Mouse (Mus musculus) neural tube, embryonic 12.5 days (tissue): ENCODE measurements around the gene Slc28a1. TPM values are rescaled to one million over a fixed set of nuclear protein-coding genes. Genes with fewer than 3 reads are reported as not detected.
"Not testable (repeated sequence)": the region's sequence is repeated elsewhere in the genome, so short reads cannot be mapped to it uniquely, and the experiment has no call there.

ENCODE experiments used
- ATAC-seq: fragments of 200-750 bp; cut with Nextera tagmentation; 2 replicates; pipeline ENCODE4 v1.8.0; 2017; ENCODE audit warnings: low read depth, mild to moderate bottlenecking, moderate TSS enrichment, moderate library complexity; ENCODE audit not compliant: low FRiP score
- H3K27ac ChIP-seq: fragments of 300-500 bp; sonication (generic); 2 replicates; pipeline ENCODE4 v1.5.1; 2016
- H3K27me3 ChIP-seq: fragments of 300-500 bp; sonication (generic); replicated peaks from 2 replicates; pipeline ENCODE4 v1.6.1; 2016; ENCODE audit warnings: mild to moderate bottlenecking
- H3K36me3 ChIP-seq: fragments of 300-500 bp; sonication (generic); 2 replicates; pipeline ENCODE4 v1.6.1; 2016; ENCODE audit warnings: mild to moderate bottlenecking
- H3K4me1 ChIP-seq: fragments of 300-500 bp; sonication (generic); 2 replicates; pipeline ENCODE4 v1.6.1; 2016
- H3K4me2 ChIP-seq: fragments of 300-500 bp; sonication (generic); replicated peaks from 2 replicates; pipeline ENCODE4 v1.6.1; 2016; ENCODE audit warnings: mild to moderate bottlenecking
- H3K4me3 ChIP-seq: fragments of 300-500 bp; sonication (generic); 2 replicates; pipeline ENCODE4 v1.5.1; 2016
- H3K9ac ChIP-seq: fragments of 300-500 bp; sonication (generic); 2 replicates; pipeline ENCODE4 v1.6.1; 2016; ENCODE audit warnings: mild to moderate bottlenecking
- H3K9me3 ChIP-seq: fragments of 300-500 bp; sonication (generic); 2 replicates; pipeline ENCODE4 v1.6.1; 2016; ENCODE audit warnings: mild to moderate bottlenecking
- WGBS: fragments of 180-500 bp; shearing (Covaris S2); methylation state at CpG from one replicate; pipeline ENCODE4 v1.1.7; 2016; 5-methylcytosine and 5-hydroxymethylcytosine counted together
- polyA plus RNA-seq: library from polyadenylated mRNA; unstranded; fragments of >200 nt; fragmentation: Nextera tagmentation; extraction: Ambion mirVana; gene quantifications from 2 replicates; pipeline ENCODE4 v1.2.1, GENCODE M21; 2016

Slc28a1 gene
- polyA plus RNA-seq, 1 experiment from 2014 or later, result not detected

GRCm38 (mm10) chr7:81182492-81183175, 68.0 kb downstream of the Slc28a1 start:
- Histone ChIP-seq H3K9ac (no peak overlapping the region), H3K4me3 (no peak overlapping the region), H3K9me3 (no peaks in the 10 kb centered on the region), H3K36me3 (no peaks in the 10 kb centered on the region), H3K4me1 (no peaks in the 10 kb centered on the region), H3K27me3 (no peaks in the 10 kb centered on the region), H3K4me2 (no peak overlapping the region), H3K27ac (no peak overlapping the region)
- no peak for ATAC-seq
- WGBS, result 81% methylated on average over 10 of the region's 10 CpGs

DNA sequence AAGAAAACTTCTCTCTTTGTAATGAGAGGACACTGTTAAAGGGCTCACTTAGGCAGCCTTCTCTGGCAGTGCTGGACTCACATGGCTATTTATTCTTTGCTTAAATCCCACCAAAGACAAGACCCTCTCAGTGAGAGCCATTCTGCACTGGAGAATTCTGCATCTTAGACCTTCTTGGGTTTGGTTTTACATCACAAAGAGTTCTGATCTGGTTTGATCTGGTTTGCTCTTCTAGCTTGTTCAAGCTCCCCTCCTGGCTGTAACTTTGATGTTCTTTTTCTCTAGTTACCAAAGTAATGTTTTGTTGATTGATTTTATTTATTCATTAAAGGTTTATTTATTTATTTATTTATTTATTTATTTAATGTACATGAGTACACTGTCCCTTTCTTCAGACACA, 68.6 kb downstream of the Slc28a1 start:
- H3K36me3 ChIP-seq, result no peaks in the 10 kb centered on the region
- H3K27me3 ChIP-seq, result no peaks in the 10 kb centered on the region
- H3K9me3 ChIP-seq, result no peaks in the 10 kb centered on the region
- no peaks in the 10 kb centered on the region for H3K4me1 ChIP-seq
- no peak for ATAC-seq
- H3K4me2 ChIP-seq, result no peak overlapping the region
- no peak overlapping the region for H3K27ac ChIP-seq
- no peak overlapping the region for H3K4me3 ChIP-seq
- H3K9ac ChIP-seq, result no peak overlapping the region

DNA sequence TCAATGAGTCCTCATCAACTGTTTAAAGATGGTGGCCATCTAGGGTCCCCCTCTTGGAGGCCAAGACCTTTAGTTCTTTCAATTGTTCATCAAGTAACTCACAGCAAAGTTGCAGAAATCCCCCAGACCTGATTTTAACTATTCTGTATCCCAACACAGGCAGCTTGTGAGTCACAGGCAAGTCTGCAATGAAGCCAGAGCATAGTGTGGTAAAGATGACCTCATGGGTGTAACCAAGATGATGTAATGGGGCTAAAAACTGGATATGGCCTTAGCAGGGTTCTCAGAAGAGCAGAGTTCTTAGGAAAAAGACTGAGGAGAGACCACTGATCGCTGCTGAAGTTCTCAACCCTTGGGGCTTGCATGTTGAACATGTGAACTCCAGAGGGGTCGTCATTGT, 69.5 kb downstream of the Slc28a1 start:
- no peaks in the 10 kb centered on the region for H3K36me3 ChIP-seq
- 91% methylated on average over 2 of the region's 2 CpGs for WGBS
- no peak overlapping the region for H3K4me3 ChIP-seq
- H3K27me3 ChIP-seq, result no peaks in the 10 kb centered on the region
- no peak for ATAC-seq
- no peak overlapping the region for H3K4me2 ChIP-seq
- H3K4me1 ChIP-seq, result no peaks in the 10 kb centered on the region
- H3K27ac ChIP-seq, result no peak overlapping the region
- H3K9me3 ChIP-seq, result no peaks in the 10 kb centered on the region
- H3K9ac ChIP-seq, result no peak overlapping the region

DNA sequence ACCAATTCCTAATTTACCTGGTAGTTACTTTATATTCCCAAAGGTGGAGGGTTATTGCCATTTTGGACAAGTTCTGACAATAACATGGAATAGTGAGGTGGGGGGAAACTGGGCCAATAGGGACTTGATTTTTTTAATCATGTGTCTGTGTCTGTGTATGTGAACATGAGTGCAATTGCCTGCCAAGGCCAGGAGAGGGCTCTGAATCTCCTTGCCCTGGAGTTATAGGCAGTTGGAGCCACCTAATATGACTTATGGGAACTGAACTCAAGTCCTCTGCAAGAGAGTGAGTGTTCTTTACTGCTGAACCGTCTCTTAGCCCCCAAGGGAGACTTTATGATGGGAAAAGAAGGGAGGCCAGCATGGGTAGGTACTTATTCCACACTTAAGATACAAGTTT, 70.1 kb downstream of the Slc28a1 start:
- H3K27me3 ChIP-seq, result no peaks in the 10 kb centered on the region
- WGBS, result 79% methylated on average over 1 of the region's 1 CpGs

DNA sequence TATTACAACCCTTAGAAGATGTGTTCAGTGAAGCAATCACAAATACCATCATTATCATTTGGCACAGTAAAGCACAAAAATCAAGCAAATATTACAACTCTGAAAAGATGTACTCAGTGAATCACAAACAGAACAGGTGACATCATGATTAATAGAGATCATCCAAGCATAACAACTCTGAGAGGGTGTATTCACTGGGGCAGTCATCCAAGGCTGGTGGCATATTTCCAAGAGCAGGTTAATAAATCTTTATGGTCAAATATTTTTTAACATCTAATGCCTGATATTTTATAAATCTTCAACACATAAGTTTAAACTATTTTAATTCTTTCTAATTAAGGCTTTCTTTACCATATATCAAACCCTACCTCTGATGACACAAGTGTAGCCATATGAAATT, 71.4 kb downstream of the Slc28a1 start:
- H3K4me3 ChIP-seq, H3K27me3 ChIP-seq, H3K9me3 ChIP-seq, ATAC-seq, H3K9ac ChIP-seq, H3K36me3 ChIP-seq, H3K4me1 ChIP-seq, H3K27ac ChIP-seq, H3K4me2 ChIP-seq: not testable (repeated sequence)

More for the DNA sequence above, 70.1 kb downstream of the Slc28a1 start:
- Histone ChIP-seq H3K4me2 (no peak overlapping the region), H3K27ac (no peak overlapping the region), H3K4me3 (no peak overlapping the region), H3K9me3 (no peaks in the 10 kb centered on the region), H3K36me3 (no peaks in the 10 kb centered on the region), H3K9ac (no peak overlapping the region), H3K4me1 (no peaks in the 10 kb centered on the region)
- no peak for ATAC-seq

GRCm38 (mm10) chr7:81189180-81189579, 74.6 kb downstream of the Slc28a1 start:
- 70% methylated on average over 9 of the region's 9 CpGs for WGBS
- ATAC-seq, result no peak

GRCm38 (mm10) chr7:81195509-81195908, 80.9 kb downstream of the Slc28a1 start:
- Histone ChIP-seq H3K4me1 (peaks cover 10% of the 10 kb centered on the region; the same call in 1 of the 2 replicates), H3K4me2 (no peak overlapping the region), H3K27ac (no peak overlapping the region), H3K9me3 (no peaks in the 10 kb centered on the region), H3K27me3 (no peaks in the 10 kb centered on the region), H3K36me3 (no peaks in the 10 kb centered on the region), H3K9ac (no peak overlapping the region), H3K4me3 (no peak overlapping the region)
- ATAC-seq, result no peak
- 65% methylated on average over 4 of the region's 4 CpGs for WGBS

More at GRCm38 (mm10) chr7:81189180-81189579, 74.6 kb downstream of the Slc28a1 start:
- H3K9me3 ChIP-seq, result no peaks in the 10 kb centered on the region
- no peak overlapping the region for H3K9ac ChIP-seq
- H3K4me2 ChIP-seq, result no peak overlapping the region
- H3K36me3 ChIP-seq, result no peaks in the 10 kb centered on the region
- H3K4me1 ChIP-seq, result no peaks in the 10 kb centered on the region
- no peak overlapping the region for H3K4me3 ChIP-seq
- H3K27ac ChIP-seq, result no peak overlapping the region
- no peaks in the 10 kb centered on the region for H3K27me3 ChIP-seq

DNA sequence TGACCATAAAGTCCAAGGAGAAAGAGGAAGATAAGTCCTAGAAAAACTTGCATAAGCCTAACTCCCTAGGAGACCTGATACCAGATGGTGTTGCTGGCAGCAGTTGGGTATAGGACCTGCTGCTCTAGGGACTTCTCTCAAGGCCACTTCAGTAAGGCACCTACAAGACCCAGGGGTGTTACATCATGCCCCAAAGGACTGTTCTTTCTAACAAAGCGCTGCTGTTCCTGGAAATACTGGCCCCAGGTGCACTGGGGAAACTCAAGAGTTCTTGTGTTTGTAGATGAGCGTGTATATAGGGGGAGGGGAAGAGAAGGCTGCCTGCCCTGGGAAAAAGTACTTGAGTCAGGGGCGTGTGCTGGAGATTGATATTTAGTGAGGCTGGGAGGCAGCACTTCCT, 82.2 kb downstream of the Slc28a1 start:
- Histone ChIP-seq H3K4me3 (no peak overlapping the region), H3K9me3 (no peaks in the 10 kb centered on the region), H3K4me2 (no peak overlapping the region), H3K27ac (no peak overlapping the region), H3K9ac (no peak overlapping the region), H3K36me3 (no peaks in the 10 kb centered on the region), H3K4me1 (peaks cover 10% of the 10 kb centered on the region; the same call in 1 of the 2 replicates), H3K27me3 (no peaks in the 10 kb centered on the region)
- 72% methylated on average over 3 of the region's 3 CpGs for WGBS
- no peak for ATAC-seq

- 31% methylated on average over 4 of the region's 4 CpGs for WGBS
- H3K9me3 ChIP-seq, result no peaks in the 10 kb centered on the region
- H3K4me2 ChIP-seq, result no peak overlapping the region
- peaks cover 14% of the 10 kb centered on the region; the same call in 1 of the 2 replicates for H3K4me1 ChIP-seq
- H3K4me3 ChIP-seq, result no peak overlapping the region
- H3K27ac ChIP-seq, result no peak overlapping the region
- no peaks in the 10 kb centered on the region for H3K36me3 ChIP-seq
- H3K27me3 ChIP-seq, result no peaks in the 10 kb centered on the region
- 0 out of 2 replicates have a peak overlapping the region, but pooled peaks have one; percentile 21 for H3K9ac ChIP-seq
- ATAC-seq, result no peak
Observed at GRCm38 (mm10) chr7:81198538-81198937, 83.9 kb downstream of the Slc28a1 start.

DNA sequence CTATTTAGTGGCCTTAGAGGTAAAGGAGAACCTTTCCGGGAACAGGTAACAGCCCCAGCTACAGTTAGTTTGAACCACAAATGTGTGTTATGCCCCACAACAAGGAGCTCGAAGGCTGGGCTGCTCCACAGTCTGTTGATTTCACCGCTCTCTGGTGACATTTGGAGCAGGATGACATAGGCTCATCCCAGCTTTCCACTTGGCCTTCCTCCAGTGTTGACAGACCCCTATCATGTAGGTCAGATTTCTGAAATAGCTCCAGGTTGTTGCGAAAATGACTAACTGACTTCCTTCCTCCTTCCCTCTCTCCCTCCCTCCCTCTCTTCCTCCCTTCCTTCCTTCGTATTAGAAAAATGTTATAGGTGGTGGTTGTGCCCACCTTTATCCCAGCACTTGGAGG, 84.5 kb downstream of the Slc28a1 start:
- WGBS, result 68% methylated on average over 5 of the region's 5 CpGs
- Histone ChIP-seq H3K27ac (no peak overlapping the region), H3K9me3 (no peaks in the 10 kb centered on the region), H3K4me2 (no peak overlapping the region), H3K4me3 (no peak overlapping the region), H3K9ac (no peak overlapping the region), H3K4me1 (peaks cover 14% of the 10 kb centered on the region; the same call in 1 of the 2 replicates), H3K27me3 (no peaks in the 10 kb centered on the region), H3K36me3 (no peaks in the 10 kb centered on the region)
- no peak for ATAC-seq

- Histone ChIP-seq H3K27ac (no peak overlapping the region), H3K9me3 (no peaks in the 10 kb centered on the region), H3K27me3 (no peaks in the 10 kb centered on the region), H3K4me3 (no peak overlapping the region), H3K9ac (no peak overlapping the region), H3K4me2 (no peak overlapping the region), H3K36me3 (no peaks in the 10 kb centered on the region), H3K4me1 (peaks cover 14% of the 10 kb centered on the region; the same call in 1 of the 2 replicates)
- 64% methylated on average over 4 of the region's 4 CpGs for WGBS
- ATAC-seq, result no peak
Observed at GRCm38 (mm10) chr7:81199757-81200156, 85.2 kb downstream of the Slc28a1 start.

DNA sequence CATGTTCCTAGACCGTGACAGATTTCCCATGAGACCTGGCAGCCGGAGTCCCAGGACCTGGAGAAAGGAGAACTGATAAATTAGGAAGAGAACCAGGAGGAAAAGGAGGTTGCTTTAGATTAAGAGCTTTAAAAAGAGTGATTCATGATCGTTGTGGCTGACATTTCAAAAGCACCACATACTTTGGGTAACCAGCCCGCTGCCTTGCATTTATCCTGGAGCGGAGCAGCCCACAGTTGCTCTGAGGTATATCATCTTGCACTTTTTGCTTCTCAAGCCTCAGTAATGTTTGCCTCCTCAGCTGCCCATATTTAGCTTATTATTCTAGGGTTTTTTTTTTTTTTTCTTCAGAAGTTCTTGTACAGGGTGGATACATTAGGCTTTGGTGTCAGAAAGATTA, 87.8 kb downstream of the Slc28a1 start:
- ATAC-seq, result no peak
- Histone ChIP-seq H3K4me3 (no peak overlapping the region), H3K36me3 (no peaks in the 10 kb centered on the region), H3K9me3 (no peaks in the 10 kb centered on the region), H3K4me1 (peaks cover 14% of the 10 kb centered on the region; the same call in 1 of the 2 replicates), H3K27me3 (no peaks in the 10 kb centered on the region), H3K27ac (no peak overlapping the region), H3K4me2 (no peak overlapping the region), H3K9ac (no peak overlapping the region)
- 61% methylated on average over 5 of the region's 5 CpGs for WGBS

- not testable (repeated sequence) for H3K36me3 ChIP-seq, H3K27ac ChIP-seq, H3K9me3 ChIP-seq, H3K4me3 ChIP-seq, ATAC-seq, H3K27me3 ChIP-seq, H3K9ac ChIP-seq, H3K4me2 ChIP-seq, H3K4me1 ChIP-seq
- 90% methylated on average over 10 of the region's 10 CpGs for WGBS
Observed at GRCm38 (mm10) chr7:81203576-81203975, 89.0 kb downstream of the Slc28a1 start.
